Mouse (Mus musculus): Measurements from ENCODE around the gene Rnase11. TPM values are rescaled to one million over a fixed set of nuclear protein-coding genes. Genes with fewer than 3 reads are reported as not detected.

Rnase11 gene
- polyA plus RNA-seq, 1 experiment from 2014 or later, result not detected

DNA sequence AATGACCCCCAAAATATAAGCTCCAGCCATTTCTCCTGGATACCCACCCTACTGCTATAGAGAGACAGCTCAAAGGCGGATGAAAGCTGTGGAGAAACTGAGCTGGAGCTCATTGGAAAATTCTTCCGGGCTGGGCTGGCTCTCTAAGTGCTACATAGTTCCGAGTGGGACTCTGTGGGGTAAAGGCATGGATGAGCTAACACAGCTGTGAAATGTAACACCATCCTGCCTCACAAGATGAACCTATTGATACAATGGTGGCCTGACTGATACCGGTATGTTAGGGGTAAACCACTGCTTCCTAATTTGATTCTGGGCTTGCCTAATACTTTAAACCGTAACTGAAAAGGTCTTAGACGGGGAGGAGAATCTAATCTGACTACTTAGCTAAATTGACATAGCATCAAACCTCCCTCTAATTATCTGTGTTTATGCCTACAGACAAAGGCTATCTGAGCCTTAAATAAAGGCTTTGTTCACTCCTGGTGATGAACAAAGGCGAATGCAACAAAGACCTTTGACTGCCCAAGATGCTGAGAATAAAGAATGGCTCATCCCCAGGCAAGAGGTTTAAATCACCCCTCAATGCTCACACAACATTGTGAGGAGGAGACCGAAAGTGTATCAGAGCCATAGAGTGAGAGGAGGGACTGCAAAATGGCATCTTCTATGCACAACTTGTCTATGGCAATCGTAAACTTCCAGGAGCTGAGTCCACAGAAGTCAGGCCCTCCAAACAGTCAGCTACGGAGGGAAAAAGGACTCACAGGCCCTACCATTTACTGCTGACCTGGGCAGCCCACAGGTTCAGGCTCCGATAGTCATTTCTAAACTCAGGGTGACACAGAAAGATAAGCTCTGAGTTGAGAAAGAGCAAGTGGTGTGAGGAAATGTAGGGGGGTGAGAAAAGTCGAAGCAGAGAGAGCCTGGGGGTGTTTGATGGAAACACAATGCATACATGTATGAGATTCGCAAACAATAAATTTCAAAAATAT is 4.6 kb upstream of the Rnase11 start:
- no peak for TF ChIP-seq CTCF (IDR thresholded peaks at IDR 0.05; ENCODE audit: low read depth)
- H3K4me2 ChIP-seq, result no peak overlapping the region

DNA sequence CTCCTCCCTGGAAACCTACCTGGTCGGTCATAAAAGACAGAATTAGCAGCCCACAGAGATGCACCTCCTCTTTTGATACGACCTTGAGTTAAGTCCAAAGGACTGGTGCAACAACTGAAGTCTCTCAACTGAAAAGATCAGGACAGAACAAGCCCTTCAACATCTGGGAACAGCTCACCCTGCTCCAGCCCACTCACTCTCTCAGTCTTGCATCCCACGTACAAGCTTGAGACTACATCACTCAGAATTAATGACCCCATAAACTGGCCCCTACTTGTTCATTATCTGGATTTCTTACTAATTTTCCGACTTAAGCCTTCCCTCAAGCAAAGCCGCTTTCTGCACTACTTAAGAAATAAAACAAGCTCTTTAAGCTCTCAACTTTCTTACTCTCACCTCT is 3.2 kb upstream of the Rnase11 start:
- H3K4me3 ChIP-seq (ENCODE audit: low read depth, low read length), result no peak overlapping the region
- no peaks in the 10 kb centered on the region for H3K4me1 ChIP-seq (ENCODE audit: insufficient read depth)
- no peak overlapping the region for H3K27ac ChIP-seq (ENCODE audit: low read depth)
- ATAC-seq (ENCODE audit: insufficient read depth), result no peak
- H3K27me3 ChIP-seq (ENCODE audit: insufficient read depth, low read length), result no peaks in the 10 kb centered on the region
- no peak for DNase-seq
- TF ChIP-seq CTCF (IDR thresholded peaks at IDR 0.05; ENCODE audit: low read depth), result no peak
- no peak overlapping the region for H3K4me2 ChIP-seq
- H3K9ac ChIP-seq, result no peak overlapping the region
- 66% methylated on average over 5 of the region's 5 CpGs for WGBS
- no peaks in the 10 kb centered on the region for H3K9me3 ChIP-seq (ENCODE audit: low read depth, low read length)
- H3K36me3 ChIP-seq (ENCODE audit: insufficient read depth), result no peaks in the 10 kb centered on the region

More for the DNA sequence above, 4.6 kb upstream of the Rnase11 start:
- no peak for ATAC-seq (ENCODE audit: insufficient read depth)
- H3K9me3 ChIP-seq (ENCODE audit: low read depth, low read length), result no peaks in the 10 kb centered on the region
- H3K27ac ChIP-seq (ENCODE audit: low read depth), result no peak overlapping the region
- H3K9ac ChIP-seq, result no peak overlapping the region
- H3K4me1 ChIP-seq (ENCODE audit: insufficient read depth), result no peaks in the 10 kb centered on the region
- no peaks in the 10 kb centered on the region for H3K27me3 ChIP-seq (ENCODE audit: insufficient read depth, low read length)
- no peaks in the 10 kb centered on the region for H3K36me3 ChIP-seq (ENCODE audit: insufficient read depth)
- no peak for DNase-seq
- no peak overlapping the region for H3K4me3 ChIP-seq (ENCODE audit: low read depth, low read length)
- 70% methylated on average over 13 of the region's 13 CpGs for WGBS

DNA sequence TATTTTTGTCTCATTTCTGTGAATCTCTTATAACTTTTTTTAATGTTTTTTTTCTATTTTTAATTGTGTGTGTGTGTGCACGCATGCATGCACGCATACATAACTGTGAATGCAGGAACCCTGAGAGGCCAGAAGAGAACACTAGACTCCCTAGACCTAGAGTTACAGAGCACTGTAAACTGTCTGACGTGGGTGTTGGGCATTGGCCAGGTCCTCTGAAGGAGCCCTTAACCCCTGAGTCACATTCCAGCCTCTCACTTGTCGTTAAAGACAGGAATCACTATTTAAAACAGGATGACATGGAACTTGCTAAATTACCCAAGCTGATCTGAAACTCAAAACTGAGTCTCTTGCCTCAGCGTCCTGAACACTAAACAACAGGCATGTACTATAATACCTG is 2.0 kb upstream of the Rnase11 start:
- Histone ChIP-seq H3K36me3 (ENCODE audit: insufficient read depth) (no peaks in the 10 kb centered on the region), H3K9me3 (ENCODE audit: low read depth, low read length) (no peaks in the 10 kb centered on the region), H3K27me3 (ENCODE audit: insufficient read depth, low read length) (no peaks in the 10 kb centered on the region), H3K27ac (ENCODE audit: low read depth) (no peak overlapping the region), H3K4me1 (ENCODE audit: insufficient read depth) (no peaks in the 10 kb centered on the region), H3K9ac (no peak overlapping the region), H3K4me3 (ENCODE audit: low read depth, low read length) (no peak overlapping the region), H3K4me2 (no peak overlapping the region)
- 46% methylated on average over 5 of the region's 5 CpGs for WGBS
- TF ChIP-seq CTCF (IDR thresholded peaks at IDR 0.05; ENCODE audit: low read depth), result no peak
- ATAC-seq (ENCODE audit: insufficient read depth) (no peak), DNase-seq (peak; percentile 45)

DNA sequence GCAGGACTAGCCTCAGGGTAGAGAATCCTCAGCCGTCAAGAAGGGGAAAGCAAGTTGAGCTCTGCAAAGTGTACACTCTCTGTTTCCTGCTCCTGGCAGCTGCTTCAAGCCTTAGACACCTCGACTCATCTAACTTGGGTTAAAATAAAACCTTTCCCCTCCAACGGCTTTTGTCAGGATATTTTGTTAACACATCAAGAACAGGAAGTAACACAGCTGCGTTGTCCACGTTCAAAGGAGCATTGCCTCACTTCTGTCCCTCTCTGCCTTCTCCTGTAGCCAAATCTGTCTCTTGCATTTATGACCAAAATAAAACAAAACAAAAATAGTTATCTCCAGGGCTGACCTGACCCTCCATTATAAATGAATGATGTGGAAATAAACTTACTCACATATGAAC is 2.1 kb downstream of the Rnase11 start:
- H3K36me3 ChIP-seq (ENCODE audit: insufficient read depth), result no peaks in the 10 kb centered on the region
- DNase-seq (peak; percentile 69), ATAC-seq (ENCODE audit: insufficient read depth) (peak; percentile 29; the same call in 1 of the 2 replicates)
- no peaks in the 10 kb centered on the region for H3K9me3 ChIP-seq (ENCODE audit: low read depth, low read length)
- TF ChIP-seq CTCF (IDR thresholded peaks at IDR 0.05; ENCODE audit: low read depth), result no peak
- no peaks in the 10 kb centered on the region for H3K27me3 ChIP-seq (ENCODE audit: insufficient read depth, low read length)
- H3K4me3 ChIP-seq (ENCODE audit: low read depth, low read length), result no peak overlapping the region
- no peaks in the 10 kb centered on the region for H3K4me1 ChIP-seq (ENCODE audit: insufficient read depth)
- no peak overlapping the region for H3K4me2 ChIP-seq
- WGBS, result 22% methylated on average over 5 of the region's 5 CpGs
- no peak overlapping the region for H3K27ac ChIP-seq (ENCODE audit: low read depth)
- no peak overlapping the region for H3K9ac ChIP-seq

DNA sequence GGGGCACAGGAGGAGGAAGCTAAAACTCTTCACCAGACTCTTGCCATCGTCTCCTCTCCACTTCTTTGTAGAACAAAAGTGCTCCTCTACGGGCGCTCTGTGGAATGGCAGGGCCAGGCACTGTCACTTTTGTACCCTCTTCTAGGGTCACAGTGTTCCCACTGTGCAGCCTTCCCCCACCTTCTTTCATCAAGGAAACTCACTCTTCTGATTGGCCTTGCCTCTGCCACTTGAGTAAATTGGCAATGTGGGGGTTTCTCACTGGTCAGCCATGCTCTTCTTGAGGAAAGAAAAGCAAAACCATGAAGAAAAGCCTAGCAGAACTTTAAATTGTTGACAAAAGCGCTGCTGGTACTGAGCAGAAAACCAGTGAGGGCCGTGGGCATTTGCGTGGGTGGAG is 8.2 kb downstream of the Rnase11 start, which contains the start of gene Rnase9:
Rnase9 (minus strand) TSS at position 101 of the 400 bp plus-strand sequence.
- H3K4me3 ChIP-seq (ENCODE audit: low read depth, low read length), result no peak within 1 kb of the TSS
- H3K4me2 ChIP-seq, result no peak within 1 kb of the TSS
- no peaks in the 10 kb centered on the region for H3K9me3 ChIP-seq (ENCODE audit: low read depth, low read length)
- no peak for ATAC-seq (ENCODE audit: insufficient read depth)
- no peaks in the 10 kb centered on the region for H3K36me3 ChIP-seq (ENCODE audit: insufficient read depth)
- no peak within 1 kb of the TSS for H3K27ac ChIP-seq (ENCODE audit: low read depth)
- no peaks in the 10 kb centered on the region for H3K27me3 ChIP-seq (ENCODE audit: insufficient read depth, low read length)
- WGBS, result 77% methylated on average over 6 of the region's 6 CpGs
- no peak for DNase-seq
- TF ChIP-seq CTCF (IDR thresholded peaks at IDR 0.05; ENCODE audit: low read depth), result no peak
- no peaks in the 10 kb centered on the region for H3K4me1 ChIP-seq (ENCODE audit: insufficient read depth)
- H3K9ac ChIP-seq, result no peak within 1 kb of the TSS

DNA sequence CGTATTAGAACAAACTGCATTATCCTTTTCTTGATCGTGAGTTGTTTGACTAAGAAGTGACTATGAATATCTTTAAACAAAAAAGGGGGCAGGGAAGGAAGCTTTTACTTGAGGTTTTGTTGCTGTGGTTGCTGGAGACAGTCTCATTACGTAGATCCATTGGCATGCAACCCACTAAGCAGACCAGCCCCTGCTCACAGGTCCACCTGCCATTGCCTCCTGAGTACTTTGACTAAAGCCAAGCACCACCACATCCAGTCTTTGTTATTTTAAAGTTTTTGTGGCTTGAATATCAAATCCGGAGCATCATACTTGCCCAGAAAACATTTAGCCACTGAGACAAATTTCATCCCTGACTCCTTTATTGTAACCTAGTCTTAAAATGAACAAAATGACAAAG is 13.7 kb downstream of the Rnase11 start:
- no peak for TF ChIP-seq CTCF (IDR thresholded peaks at IDR 0.05; ENCODE audit: low read depth)
- Histone ChIP-seq H3K36me3 (ENCODE audit: insufficient read depth) (no peaks in the 10 kb centered on the region), H3K9me3 (ENCODE audit: low read depth, low read length) (no peaks in the 10 kb centered on the region), H3K27ac (ENCODE audit: low read depth) (no peak overlapping the region), H3K4me1 (ENCODE audit: insufficient read depth) (no peaks in the 10 kb centered on the region), H3K4me3 (ENCODE audit: low read depth, low read length) (no peak overlapping the region), H3K27me3 (ENCODE audit: insufficient read depth, low read length) (no peaks in the 10 kb centered on the region), H3K9ac (no peak overlapping the region), H3K4me2 (no peak overlapping the region)
- 81% methylated on average over 4 of the region's 4 CpGs for WGBS
- ATAC-seq (ENCODE audit: insufficient read depth) (no peak), DNase-seq (no peak)

DNA sequence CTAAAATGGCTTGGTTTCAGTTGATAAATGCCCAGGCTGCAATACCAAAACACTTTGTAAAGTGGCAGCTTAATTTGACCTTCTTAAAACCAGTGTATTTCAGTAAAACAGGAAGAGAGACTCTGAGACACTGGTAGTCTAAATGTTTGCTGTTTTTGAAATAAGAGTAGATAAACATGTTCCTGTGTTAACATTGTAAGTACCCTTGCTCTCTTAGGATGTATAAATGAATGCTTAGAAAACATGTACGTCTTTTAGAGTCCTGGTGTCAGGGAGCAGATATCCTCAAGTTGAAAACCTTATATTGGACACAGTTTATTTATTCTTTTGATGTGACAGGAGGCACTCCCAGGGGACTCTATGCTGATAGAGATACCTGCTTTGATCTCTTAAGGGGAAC is 14.8 kb downstream of the Rnase11 start:
- DNase-seq (no peak), ATAC-seq (ENCODE audit: insufficient read depth) (no peak)
- no peak for TF ChIP-seq CTCF (IDR thresholded peaks at IDR 0.05; ENCODE audit: low read depth)
- Histone ChIP-seq H3K4me2 (no peak overlapping the region), H3K4me1 (ENCODE audit: insufficient read depth) (no peaks in the 10 kb centered on the region), H3K36me3 (ENCODE audit: insufficient read depth) (no peaks in the 10 kb centered on the region), H3K4me3 (ENCODE audit: low read depth, low read length) (no peak overlapping the region), H3K9ac (no peak overlapping the region), H3K27me3 (ENCODE audit: insufficient read depth, low read length) (no peaks in the 10 kb centered on the region), H3K9me3 (ENCODE audit: low read depth, low read length) (no peaks in the 10 kb centered on the region), H3K27ac (ENCODE audit: low read depth) (no peak overlapping the region)
- WGBS, result 24% methylated on average over 1 of the region's 1 CpGs

All from lung, embryonic 14.5 days (tissue).